Mouse (Mus musculus): ENCODE results near the gene Tnfaip6. TPM values are rescaled to one million over a fixed set of nuclear protein-coding genes. Genes with fewer than 3 reads are reported as not detected.
A peak's percentile ranks its signal among the peaks of the same experiment; 100 is the strongest.
"Not testable (repeated sequence)": the region's sequence is repeated elsewhere in the genome, so short reads cannot be mapped to it uniquely, and the experiment has no call there.

Tnfaip6 gene
- polyA plus RNA-seq (2016; fragmentation: Nextera tagmentation; extraction: Ambion mirVana): 31.5 and 33.2 TPM in 2 replicates

DNA sequence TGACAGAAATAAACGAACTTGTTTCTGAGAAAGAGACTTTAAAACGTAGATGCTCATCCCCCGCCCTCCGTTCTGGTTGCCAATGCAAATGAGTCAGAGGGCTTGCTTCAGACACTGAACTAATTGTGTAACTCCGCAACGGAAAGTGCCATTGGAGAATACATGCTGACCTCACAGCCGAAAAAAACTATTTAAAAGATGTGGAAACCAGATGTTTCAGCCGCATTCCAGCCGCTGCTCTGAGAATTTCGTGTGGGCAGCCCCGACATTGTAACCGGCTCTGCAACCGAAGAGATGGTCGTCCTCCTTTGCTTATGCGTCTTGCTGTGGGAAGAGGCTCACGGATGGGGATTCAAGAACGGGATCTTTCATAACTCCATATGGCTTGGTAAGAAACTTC, at the start of gene Tnfaip6:
Gene Tnfaip6, plus strand, starts transcription at position 128 of the 400 bp plus-strand sequence.
- Histone ChIP-seq H3K4me3 (peak within 1 kb of the TSS; percentile 56), H3K27ac (peak within 1 kb of the TSS; percentile 80), H3K9me3 (no peaks in the 10 kb centered on the region), H3K36me3 (replicated peaks) (no peaks in the 10 kb centered on the region), H3K4me1 (peaks cover 24% of the 10 kb centered on the region), H3K27me3 (ENCODE audit: poor library complexity, severe bottlenecking) (peaks cover 5% of the 10 kb centered on the region)
- peak; percentile 51 for DNase-seq (ENCODE audit: extremely low spot score, low spot score)
- WGBS: under 1% methylated on average over 17 of the region's 17 CpGs

DNA sequence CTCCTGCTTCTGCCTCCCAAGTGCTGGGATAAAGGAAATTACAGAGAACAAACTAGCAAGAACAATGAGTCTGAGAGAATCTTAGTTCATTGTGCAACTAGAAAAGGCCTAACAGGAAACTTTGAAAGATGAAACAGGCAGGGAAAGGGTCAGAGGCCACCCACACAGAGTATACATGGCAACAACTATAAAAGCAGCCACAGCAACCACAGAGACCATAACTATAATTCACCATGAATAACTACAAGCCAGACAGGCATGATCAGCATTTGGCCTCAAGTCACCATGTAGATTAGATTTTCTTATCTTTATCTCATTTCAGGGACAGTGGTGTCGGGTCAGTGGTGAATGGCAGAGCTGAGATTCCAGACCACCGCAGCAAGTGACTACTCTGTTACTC, 48.2 kb upstream of the Tnfaip6 start:
- Histone ChIP-seq H3K27me3 (ENCODE audit: poor library complexity, severe bottlenecking) (no peaks in the 10 kb centered on the region), H3K36me3 (replicated peaks) (no peaks in the 10 kb centered on the region), H3K4me3 (no peak overlapping the region), H3K27ac (no peak overlapping the region), H3K4me1 (no peaks in the 10 kb centered on the region), H3K9me3 (no peaks in the 10 kb centered on the region)
- 89% methylated on average over 2 of the region's 2 CpGs for WGBS
- no peak for DNase-seq (ENCODE audit: extremely low spot score, low spot score)

DNA sequence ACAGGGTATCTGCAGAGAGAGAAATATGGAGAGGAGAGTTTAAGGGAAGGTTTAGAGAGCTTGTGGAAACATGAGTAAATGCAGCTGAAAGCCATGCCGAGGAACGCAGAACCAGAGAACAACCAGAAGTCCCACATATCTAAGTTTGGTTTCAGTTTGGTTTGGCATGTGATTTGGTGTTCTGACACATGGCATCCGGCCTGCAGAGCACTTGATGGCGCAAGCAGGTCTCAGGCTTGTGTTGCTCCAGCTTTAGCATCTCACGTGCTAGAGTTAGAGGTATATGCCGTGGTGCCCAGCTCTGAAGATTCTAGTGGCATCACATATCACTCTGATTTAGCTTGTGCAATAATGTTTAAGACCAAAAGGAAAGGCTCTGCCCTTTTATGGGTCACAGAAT, 46.4 kb upstream of the Tnfaip6 start:
- WGBS: 95% methylated on average over 6 of the region's 6 CpGs
- no peak for DNase-seq (ENCODE audit: extremely low spot score, low spot score)
- Histone ChIP-seq H3K27ac (no peak overlapping the region), H3K9me3 (no peaks in the 10 kb centered on the region), H3K27me3 (ENCODE audit: poor library complexity, severe bottlenecking) (no peaks in the 10 kb centered on the region), H3K4me1 (no peaks in the 10 kb centered on the region), H3K36me3 (replicated peaks) (no peaks in the 10 kb centered on the region), H3K4me3 (no peak overlapping the region)

DNA sequence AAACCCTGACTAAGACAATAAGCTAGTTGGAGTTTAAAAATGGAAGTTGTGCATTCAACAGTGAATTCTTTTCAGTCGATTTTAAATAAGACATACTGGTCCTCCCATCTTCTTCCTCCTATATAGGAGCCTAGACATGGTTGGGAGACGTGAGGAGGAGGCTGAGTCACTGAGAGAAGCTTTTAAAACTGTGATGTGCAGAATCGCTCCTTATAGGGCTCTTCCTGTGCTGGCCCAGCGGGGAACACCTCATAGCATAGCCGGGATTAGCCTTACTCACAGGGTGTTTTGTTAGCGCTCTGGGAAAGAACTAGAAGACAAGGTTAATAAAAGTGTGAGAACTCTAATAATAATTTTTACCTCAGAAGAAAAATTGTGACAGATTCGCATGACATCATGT, 37.8 kb upstream of the Tnfaip6 start:
- Histone ChIP-seq H3K36me3 (replicated peaks) (no peaks in the 10 kb centered on the region), H3K4me3 (no peak overlapping the region), H3K27ac (no peak overlapping the region), H3K9me3 (no peaks in the 10 kb centered on the region), H3K4me1 (no peaks in the 10 kb centered on the region), H3K27me3 (ENCODE audit: poor library complexity, severe bottlenecking) (no peaks in the 10 kb centered on the region)
- 54% methylated on average over 7 of the region's 7 CpGs for WGBS
- no peak for DNase-seq (ENCODE audit: extremely low spot score, low spot score)

DNA sequence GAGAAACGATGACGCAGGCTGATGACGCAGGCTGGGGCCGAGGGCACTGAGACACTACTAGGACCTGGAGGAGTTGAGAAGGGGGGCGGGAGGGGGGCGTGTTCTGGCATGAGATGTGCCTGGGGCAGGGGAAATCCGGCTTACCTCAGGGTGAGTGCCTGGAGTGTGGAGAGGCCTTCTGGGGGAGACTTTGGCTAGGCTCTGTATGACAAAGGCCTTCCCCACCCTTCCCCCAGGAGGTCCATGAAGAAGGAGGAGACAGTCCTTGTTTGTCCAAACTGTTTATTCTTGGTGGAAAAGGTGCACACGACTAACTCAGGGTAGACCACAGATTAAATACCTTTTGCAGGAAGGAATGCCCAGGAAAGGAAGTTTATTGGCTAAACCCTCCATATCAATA, 36.3 kb upstream of the Tnfaip6 start:
- no peak for DNase-seq (ENCODE audit: extremely low spot score, low spot score)
- WGBS: 91% methylated on average over 8 of the region's 8 CpGs
- Histone ChIP-seq H3K36me3 (replicated peaks) (no peaks in the 10 kb centered on the region), H3K27me3 (ENCODE audit: poor library complexity, severe bottlenecking) (no peaks in the 10 kb centered on the region), H3K4me1 (peaks cover 12% of the 10 kb centered on the region), H3K9me3 (no peaks in the 10 kb centered on the region), H3K27ac (no peak overlapping the region), H3K4me3 (no peak overlapping the region)

DNA sequence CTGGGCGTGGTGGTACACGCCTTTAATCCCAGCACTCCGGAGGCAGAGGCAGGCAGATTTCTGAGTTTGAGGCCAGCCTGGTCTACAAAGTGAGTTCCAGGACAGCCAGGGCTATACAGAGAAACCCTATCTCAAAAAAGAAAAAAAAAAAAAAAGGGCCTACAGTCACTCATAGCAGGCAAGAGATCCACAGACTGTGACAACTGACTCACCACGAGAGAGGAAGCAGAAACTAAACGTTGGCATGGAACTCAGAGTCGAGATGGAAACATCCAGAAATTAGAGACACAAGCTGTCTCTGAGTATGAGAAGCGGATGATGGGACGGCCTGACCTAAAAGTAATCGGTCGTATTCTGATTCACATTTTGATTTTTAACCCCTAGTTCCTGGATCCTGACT, 35.5 kb upstream of the Tnfaip6 start:
- not testable (repeated sequence) for H3K36me3 ChIP-seq (replicated peaks); H3K27ac ChIP-seq; H3K4me3 ChIP-seq; DNase-seq (ENCODE audit: extremely low spot score, low spot score); H3K27me3 ChIP-seq (ENCODE audit: poor library complexity, severe bottlenecking); H3K9me3 ChIP-seq
- 91% methylated on average over 10 of the region's 10 CpGs for WGBS
- peaks cover 16% of the 10 kb centered on the region for H3K4me1 ChIP-seq

DNA sequence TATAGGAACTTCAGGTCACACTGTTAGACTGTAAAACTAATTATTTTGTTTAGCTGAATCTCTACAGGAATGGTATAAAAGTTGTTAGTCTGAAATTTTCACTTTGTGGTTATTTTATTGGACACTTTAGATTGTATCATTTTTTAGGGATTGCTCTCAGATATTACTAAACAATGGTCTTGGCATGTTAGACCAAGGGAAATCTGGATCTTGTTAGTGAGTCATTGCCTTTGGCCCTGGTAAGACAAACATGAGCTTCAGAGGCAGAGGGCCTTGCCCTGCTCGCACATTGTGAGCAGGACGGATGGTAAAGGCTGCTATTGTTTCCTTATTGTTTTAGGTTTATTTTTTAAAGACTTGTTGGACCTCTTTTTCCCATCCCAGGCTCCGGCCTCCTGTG, 31.4 kb upstream of the Tnfaip6 start:
- Histone ChIP-seq H3K27me3 (ENCODE audit: poor library complexity, severe bottlenecking) (no peaks in the 10 kb centered on the region), H3K4me1 (peaks cover 16% of the 10 kb centered on the region), H3K27ac (0 out of 2 replicates have a peak overlapping the region, but pooled peaks have one; percentile 51), H3K4me3 (no peak overlapping the region), H3K36me3 (replicated peaks) (no peaks in the 10 kb centered on the region), H3K9me3 (no peaks in the 10 kb centered on the region)
- 60% methylated on average over 3 of the region's 3 CpGs for WGBS
- DNase-seq (ENCODE audit: extremely low spot score, low spot score): no peak

DNA sequence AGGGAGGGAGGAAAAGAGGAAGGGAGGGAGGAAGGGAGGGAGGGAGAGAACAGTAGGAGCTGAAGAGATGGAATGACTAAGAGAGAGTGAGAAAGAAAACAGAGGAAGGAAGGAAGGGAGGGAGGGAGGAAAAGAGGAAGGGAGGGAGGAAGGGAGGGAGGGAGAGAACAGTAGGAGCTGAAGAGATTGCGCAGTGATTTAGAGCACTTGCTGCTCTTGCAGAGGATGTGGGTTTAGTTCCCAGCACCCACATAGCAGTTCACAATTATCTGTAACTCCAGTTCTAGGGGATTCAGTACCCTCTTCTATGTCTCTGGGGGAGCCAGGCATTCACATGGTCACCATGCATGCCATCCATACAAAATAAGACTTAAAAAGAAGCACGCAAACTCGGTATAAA, 26.0 kb upstream of the Tnfaip6 start:
- not testable (repeated sequence) for H3K9me3 ChIP-seq; H3K27ac ChIP-seq; DNase-seq (ENCODE audit: extremely low spot score, low spot score); H3K4me3 ChIP-seq; H3K4me1 ChIP-seq; H3K36me3 ChIP-seq (replicated peaks); H3K27me3 ChIP-seq (ENCODE audit: poor library complexity, severe bottlenecking)
- WGBS: 82% methylated on average over 3 of the region's 3 CpGs

DNA sequence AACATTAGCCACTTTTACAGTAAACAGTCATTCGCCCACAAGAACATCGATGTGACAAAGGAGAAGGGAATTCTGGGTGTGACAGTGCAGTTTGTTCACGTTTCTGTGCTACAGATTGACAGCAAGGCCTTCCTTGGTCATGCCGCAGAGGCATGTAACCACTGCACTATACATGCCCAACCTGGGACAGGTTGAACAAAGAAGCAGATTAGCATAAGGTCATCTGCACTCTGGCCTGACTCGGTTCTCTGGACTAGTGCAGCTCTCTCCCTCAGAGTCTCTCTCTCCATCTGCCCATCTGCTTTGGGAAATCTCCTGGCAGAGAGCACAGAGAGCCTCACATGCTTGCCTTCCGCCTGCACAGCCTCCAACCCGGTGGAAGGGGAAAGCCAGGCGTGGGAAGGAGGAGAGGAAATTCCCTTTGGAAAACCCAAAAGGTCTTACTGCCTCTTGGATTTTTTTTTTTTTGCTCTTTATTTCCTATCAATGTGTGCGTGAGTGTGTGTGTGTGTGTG, 24.4 kb upstream of the Tnfaip6 start:
- no peaks in the 10 kb centered on the region for H3K27me3 ChIP-seq (ENCODE audit: poor library complexity, severe bottlenecking)
- H3K4me3 ChIP-seq: no peak overlapping the region
- H3K9me3 ChIP-seq: no peaks in the 10 kb centered on the region
- 75% methylated on average over 9 of the region's 9 CpGs for WGBS
- no peaks in the 10 kb centered on the region for H3K36me3 ChIP-seq (replicated peaks)
- H3K27ac ChIP-seq: no peak overlapping the region
- peaks cover 11% of the 10 kb centered on the region for H3K4me1 ChIP-seq
- no peak for DNase-seq (ENCODE audit: extremely low spot score, low spot score)

DNA sequence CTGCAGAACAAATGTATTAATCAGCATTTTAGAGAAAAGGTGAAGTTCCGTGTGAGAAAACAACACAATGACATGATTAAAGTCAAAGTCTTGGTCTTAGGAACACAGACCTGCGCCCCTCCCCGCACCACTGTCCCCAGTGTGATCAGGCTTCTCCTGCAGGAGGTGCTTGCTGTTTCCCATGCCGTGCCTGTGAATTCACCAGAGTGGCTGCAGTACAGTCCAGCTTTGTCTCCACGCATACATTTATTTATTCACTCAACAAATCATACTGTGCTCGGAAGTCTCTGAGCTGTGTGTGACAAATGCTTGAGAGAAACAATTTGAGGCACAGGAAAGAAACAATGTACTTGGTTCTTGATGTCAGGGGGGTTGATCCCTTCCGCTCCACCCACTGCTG, 21.4 kb upstream of the Tnfaip6 start:
- no peaks in the 10 kb centered on the region for H3K9me3 ChIP-seq
- no peak for DNase-seq (ENCODE audit: extremely low spot score, low spot score)
- no peaks in the 10 kb centered on the region for H3K36me3 ChIP-seq (replicated peaks)
- no peak overlapping the region for H3K4me3 ChIP-seq
- no peaks in the 10 kb centered on the region for H3K27me3 ChIP-seq (ENCODE audit: poor library complexity, severe bottlenecking)
- WGBS: 35% methylated on average over 7 of the region's 7 CpGs
- H3K27ac ChIP-seq: no peak overlapping the region
- peaks cover 11% of the 10 kb centered on the region for H3K4me1 ChIP-seq

DNA sequence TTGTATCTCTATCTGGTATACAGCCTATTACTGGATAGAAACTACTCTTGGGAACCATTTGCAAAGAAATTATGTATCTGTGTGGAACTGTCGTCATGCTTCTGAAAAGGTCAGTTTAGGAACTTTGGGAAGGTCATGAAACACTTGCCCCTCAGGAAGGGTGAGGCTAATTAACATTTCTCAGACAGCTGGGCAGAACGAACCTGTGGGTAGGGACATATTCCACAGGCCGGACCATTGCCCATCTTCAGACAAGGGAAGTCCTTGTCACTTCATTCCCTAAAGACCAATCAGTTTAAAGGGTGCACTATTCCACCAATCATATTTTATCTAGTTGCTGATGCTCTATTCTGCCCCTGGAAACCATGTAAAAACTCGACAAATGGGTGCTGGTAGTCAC, 10.7 kb upstream of the Tnfaip6 start:
- Histone ChIP-seq H3K4me1 (no peaks in the 10 kb centered on the region), H3K27ac (no peak overlapping the region), H3K9me3 (no peaks in the 10 kb centered on the region), H3K27me3 (ENCODE audit: poor library complexity, severe bottlenecking) (no peaks in the 10 kb centered on the region), H3K4me3 (no peak overlapping the region), H3K36me3 (replicated peaks) (no peaks in the 10 kb centered on the region)
- no peak for DNase-seq (ENCODE audit: extremely low spot score, low spot score)
- WGBS: 85% methylated on average over 4 of the region's 4 CpGs

DNA sequence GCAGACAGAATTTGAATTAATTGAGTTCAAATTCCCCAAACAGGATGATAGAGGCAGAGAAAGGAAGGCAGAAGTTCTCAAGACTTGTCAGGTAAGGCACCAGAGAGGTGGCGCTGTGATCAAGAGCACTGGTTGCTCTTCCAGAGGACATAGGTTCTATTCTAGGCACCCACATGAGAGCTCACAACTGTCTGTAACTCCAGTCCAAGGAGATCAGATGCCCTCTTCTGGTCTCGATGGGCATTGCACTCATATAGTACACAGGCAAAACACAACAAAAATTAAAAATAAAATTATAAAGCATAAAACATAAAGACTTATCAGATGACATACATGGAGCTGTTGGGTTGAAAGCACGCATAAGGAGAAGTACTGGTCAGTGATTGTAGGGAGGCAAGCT, 8.4 kb upstream of the Tnfaip6 start:
- H3K9me3 ChIP-seq: no peaks in the 10 kb centered on the region; the same call in 1 of the 2 replicates
- DNase-seq (ENCODE audit: extremely low spot score, low spot score): no peak
- no peak overlapping the region for H3K4me3 ChIP-seq
- H3K27ac ChIP-seq: no peak overlapping the region
- 89% methylated on average over 3 of the region's 3 CpGs for WGBS
- H3K36me3 ChIP-seq (replicated peaks): no peaks in the 10 kb centered on the region
- no peaks in the 10 kb centered on the region for H3K4me1 ChIP-seq
- H3K27me3 ChIP-seq (ENCODE audit: poor library complexity, severe bottlenecking): no peaks in the 10 kb centered on the region

DNA sequence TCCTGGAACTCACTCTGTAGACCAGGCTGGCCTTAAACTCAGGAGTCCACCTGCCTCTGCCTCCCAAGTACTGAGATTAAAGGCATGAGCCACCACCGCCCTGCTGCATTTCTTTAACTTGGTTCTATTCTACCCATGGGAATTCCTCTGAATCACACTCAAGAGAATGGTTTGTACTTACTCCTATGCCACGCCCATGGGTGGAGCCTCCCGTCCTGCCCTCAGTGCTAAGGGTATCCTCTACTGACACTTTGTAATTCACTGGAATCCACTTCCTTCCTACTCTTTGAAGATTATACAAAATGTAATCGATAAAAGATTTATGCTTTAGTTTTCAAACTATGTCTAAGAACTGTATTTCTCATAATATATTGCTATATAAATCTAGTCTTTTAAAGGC, 6.3 kb upstream of the Tnfaip6 start:
- H3K9me3 ChIP-seq: no peaks in the 10 kb centered on the region; the same call in 1 of the 2 replicates
- H3K4me3 ChIP-seq: no peak overlapping the region
- 88% methylated on average over 4 of the region's 4 CpGs for WGBS
- no peaks in the 10 kb centered on the region for H3K27me3 ChIP-seq (ENCODE audit: poor library complexity, severe bottlenecking)
- DNase-seq (ENCODE audit: extremely low spot score, low spot score): no peak
- no peak overlapping the region for H3K27ac ChIP-seq
- no peaks in the 10 kb centered on the region for H3K4me1 ChIP-seq
- no peaks in the 10 kb centered on the region for H3K36me3 ChIP-seq (replicated peaks)

DNA sequence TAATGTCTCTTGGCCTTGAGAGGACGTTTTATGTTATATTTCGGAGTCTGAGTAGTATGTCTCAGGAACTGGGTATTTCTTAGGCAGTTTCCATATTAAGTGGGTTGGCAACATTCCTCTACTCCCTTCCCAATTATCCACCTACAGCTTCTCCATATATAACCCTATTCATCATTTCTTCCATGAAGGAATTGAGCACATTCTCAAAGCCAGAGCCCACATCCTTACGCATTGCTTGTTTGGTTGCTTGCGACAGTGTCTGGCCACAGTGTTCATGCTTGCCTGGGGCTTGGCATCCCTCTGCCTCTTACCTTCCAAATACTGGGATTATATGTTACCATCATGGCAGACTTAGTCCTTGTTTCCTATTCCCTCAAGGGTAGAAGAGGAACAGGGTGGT, 3.2 kb upstream of the Tnfaip6 start:
- no peak overlapping the region for H3K4me3 ChIP-seq
- no peaks in the 10 kb centered on the region for H3K36me3 ChIP-seq (replicated peaks)
- H3K9me3 ChIP-seq: no peaks in the 10 kb centered on the region; the same call in 1 of the 2 replicates
- DNase-seq (ENCODE audit: extremely low spot score, low spot score): no peak
- H3K27me3 ChIP-seq (ENCODE audit: poor library complexity, severe bottlenecking): peaks cover 5% of the 10 kb centered on the region
- H3K4me1 ChIP-seq: peaks cover 23% of the 10 kb centered on the region
- H3K27ac ChIP-seq: no peak overlapping the region
- WGBS: 93% methylated on average over 4 of the region's 4 CpGs
